Mouse (Mus musculus): Measurements from ENCODE around the gene Lrp5. TPM values are rescaled to one million over a fixed set of nuclear protein-coding genes. Genes with fewer than 3 reads are reported as not detected.

The Lrp5 gene
- total RNA-seq, 2 experiments from 2014 or later: 10.2 to 11.4 TPM

DNA sequence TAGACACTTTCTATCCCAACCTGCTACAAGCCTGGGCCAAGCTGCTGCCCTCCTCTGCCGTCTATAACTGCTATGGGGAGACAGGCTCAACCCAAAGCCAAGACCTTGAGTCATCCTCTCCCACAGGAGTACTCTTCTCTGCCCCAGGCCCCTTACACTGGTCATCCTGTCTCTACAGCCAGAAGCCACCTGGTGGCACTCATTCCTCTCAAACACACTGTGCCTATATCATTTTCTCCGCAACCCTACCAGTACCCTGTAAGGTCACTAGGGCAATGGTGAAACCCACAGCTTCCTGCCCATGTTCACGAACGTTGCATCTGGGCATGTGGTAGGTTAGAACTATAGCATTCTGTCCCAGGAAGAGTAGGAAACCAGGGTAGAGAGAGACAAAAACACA, 31.4 kb downstream of the Lrp5 start:
- DNase-seq: no peak

DNA sequence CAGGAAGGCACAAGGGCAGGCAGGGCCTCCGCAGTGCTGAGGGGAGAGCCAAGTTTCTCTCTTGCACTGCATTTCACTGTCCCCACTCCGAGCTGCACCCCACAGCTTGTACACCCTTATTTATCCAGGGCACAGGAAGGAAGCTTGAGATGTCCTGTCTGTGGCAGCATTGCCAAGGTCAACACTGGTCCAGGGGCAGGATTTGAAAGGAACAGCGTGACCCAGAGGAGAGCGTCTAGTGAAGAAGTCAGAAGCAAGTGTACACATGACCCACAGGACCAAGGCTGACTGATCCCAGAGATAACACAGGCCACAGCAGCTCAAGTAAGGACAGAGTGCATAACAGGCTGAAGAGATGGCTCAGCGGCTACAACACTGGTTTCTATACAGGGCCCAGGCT, 32.3 kb downstream of the Lrp5 start:
- no peak for DNase-seq

GRCm38 (mm10) chr19:3653508-3653907, 32.9 kb downstream of the Lrp5 start:
- no peak for DNase-seq

DNA sequence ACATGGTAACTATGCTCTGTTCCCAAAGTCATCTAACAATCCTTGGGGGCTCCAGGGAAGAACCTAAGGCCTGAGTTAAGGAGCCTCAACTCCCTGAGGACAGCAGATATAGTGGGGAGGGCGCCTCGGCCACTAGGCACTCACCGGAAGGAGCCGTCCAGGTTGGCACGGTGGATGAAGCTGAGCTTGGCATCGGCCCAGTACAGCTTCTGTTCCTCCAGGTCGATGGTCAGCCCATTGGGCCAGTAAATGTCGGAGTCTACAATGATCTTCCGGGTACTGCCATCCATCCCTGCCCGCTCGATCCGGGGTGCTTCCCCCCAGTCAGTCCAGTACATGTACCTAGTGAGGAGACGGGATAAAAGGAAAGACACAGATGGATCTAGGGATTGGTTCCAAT, 34.4 kb downstream of the Lrp5 start:
- DNase-seq: no peak

GRCm38 (mm10) chr19:3651220-3651619, 35.1 kb downstream of the Lrp5 start:
- DNase-seq: no peak

DNA sequence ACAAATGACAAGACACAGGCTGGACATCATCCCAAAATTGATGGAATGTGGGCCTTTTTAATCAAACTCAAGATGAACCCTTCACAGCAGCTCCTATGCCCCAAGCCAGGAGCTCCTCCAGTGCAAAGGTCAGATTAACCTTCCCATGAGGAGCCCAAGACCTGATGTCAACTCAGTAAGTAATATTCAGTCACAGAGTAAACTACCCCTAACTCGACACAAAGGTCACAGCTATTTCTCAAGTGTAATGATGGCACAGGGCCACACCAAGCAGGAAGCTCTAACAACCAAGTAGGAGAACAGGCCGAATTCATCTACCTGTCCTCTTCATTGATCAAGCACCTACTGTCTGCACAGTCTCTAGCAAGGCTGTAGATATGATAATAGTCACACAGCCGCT, 35.9 kb downstream of the Lrp5 start:
- DNase-seq: no peak

GRCm38 (mm10) chr19:3648830-3649450, 37.4 kb downstream of the Lrp5 start:
- DNase-seq: no peak

DNA sequence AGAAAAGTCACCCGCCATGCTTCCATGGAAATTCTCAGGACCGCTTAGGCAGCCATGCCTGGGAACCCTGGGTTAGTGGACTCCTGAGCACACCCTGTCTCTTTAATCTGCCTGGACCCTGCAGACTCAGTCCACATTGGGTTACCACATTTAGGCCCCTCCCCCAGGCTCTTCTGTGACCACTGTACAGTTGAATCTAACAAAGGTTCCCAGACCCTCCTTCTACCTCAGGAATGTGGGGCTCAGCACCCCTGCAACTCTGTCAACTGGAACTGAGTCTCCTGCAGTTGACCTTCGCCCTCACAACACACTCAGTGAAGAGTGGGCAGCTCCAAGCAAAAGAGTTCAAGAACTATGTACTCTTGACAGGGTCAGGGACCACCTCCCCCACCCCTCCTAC, 38.4 kb downstream of the Lrp5 start:
- no peak for DNase-seq

DNA sequence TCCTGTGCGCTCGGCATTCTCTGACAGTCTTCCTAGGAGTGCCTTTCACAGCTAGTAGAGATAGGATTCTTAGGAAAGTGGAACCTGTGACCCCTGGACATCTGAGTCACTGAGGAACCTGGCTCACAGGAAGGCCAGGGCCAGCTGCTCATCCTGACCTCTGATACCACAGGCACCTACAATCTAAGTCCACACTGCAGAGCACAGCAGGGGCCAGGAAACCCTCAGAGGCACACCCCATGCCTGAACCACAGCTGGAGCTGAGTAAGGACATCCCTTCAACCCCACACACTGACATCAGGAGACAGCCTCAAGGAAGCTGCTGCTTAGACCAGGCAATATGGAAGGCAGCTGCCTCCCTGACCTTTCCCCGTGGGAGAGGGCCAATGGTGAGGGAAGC, 40.6 kb downstream of the Lrp5 start:
- no peak for DNase-seq

GRCm38 (mm10) chr19:3645318-3645717, 41.0 kb downstream of the Lrp5 start:
- no peak for DNase-seq

- DNase-seq: no peak
Observed at GRCm38 (mm10) chr19:3639561-3639960, 46.8 kb downstream of the Lrp5 start.

GRCm38 (mm10) chr19:3638698-3639097, 47.7 kb downstream of the Lrp5 start:
- DNase-seq: no peak

GRCm38 (mm10) chr19:3632018-3632417, 54.3 kb downstream of the Lrp5 start:
- no peak for DNase-seq

GRCm38 (mm10) chr19:3631431-3631830, 54.9 kb downstream of the Lrp5 start:
- no peak for DNase-seq

DNA sequence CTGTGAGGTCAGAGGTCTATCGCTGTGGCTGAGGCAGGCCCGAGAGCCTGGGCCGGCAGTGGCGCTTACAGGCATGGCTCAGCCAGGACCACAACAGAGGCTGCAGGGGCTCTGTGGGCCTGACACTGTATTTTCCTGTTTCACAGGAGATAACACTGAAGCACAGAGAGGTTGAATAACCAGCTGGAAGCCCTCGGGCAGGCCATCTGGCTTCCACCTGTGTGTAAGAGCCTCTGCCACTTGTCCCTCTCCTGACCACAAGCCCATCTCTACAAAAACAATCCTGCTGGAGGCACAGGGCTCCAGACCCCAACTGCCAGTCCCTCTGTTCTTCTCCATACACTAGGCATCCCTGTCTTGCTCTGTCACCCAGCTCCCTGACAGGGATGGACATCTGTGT, 55.9 kb downstream of the Lrp5 start:
- no peak for DNase-seq

- no peak for DNase-seq
Observed at GRCm38 (mm10) chr19:3630027-3630426, 56.3 kb downstream of the Lrp5 start.

- no peak for DNase-seq
Observed at GRCm38 (mm10) chr19:3628223-3628622, 58.1 kb downstream of the Lrp5 start.

- no peak for DNase-seq
Observed at GRCm38 (mm10) chr19:3625111-3625510, 61.3 kb downstream of the Lrp5 start.

GRCm38 (mm10) chr19:3623824-3624223, 62.5 kb downstream of the Lrp5 start:
- peak; percentile 26 to 29 for DNase-seq

DNA sequence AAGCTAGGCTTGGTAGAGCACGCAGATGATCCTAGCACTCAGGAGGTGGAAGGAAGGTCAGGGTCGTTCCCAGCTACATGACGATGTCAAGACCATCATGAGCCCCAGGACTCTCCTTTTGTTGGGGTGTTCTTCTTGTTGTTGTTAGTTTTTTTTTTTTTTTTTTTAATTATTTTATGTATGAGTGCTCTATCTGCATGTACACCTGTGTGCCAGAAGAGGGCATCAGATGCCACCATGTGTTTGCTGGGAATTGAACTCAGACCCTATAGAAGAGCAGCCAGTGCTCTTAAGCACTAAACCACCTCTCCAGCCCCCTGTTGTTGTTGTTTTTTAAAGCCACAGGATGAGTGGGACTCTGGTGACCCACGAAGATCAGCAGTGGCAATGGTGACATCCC, 63.1 kb downstream of the Lrp5 start:
- DNase-seq: no peak

- no peak for DNase-seq
Observed at GRCm38 (mm10) chr19:3620871-3621270, 65.5 kb downstream of the Lrp5 start.

DNA sequence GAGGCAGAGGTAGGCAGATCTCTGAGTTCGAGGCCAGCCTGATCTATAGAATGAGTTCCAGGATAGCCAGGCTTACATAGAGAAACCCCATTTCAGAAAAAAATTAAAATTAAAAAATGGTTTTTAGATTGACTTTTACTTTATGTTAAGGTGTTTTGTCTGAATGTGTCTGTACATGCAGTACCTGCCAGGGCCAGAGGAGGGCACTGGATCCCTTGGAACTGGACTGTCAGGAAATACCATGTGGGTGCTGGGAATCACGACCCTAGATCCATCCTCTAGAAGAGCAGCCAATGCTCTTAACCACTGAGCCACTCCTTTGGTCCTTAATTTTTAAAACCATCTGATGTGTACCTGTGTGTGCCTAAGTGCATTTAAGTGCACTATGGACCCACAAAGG, 67.0 kb downstream of the Lrp5 start:
- no peak for DNase-seq

DNA sequence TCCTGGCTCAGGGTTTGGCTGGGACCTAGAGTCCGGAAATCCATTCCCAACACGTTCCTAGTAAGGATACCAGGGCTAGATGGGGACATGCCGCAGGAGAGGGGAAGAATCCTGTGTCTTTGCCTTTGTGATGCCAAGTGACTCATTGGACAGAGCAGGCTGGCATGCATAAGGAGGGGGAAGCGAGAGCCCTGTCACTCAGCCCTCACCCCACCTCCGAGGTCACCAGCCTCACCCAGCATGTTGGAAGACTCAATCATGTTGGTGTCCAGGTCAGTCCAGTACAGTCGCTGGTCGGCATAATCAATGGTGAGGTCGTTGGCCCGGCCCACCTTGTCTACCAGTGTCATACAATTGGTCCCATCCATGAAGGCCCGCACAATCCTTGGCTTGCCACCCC, 72.4 kb downstream of the Lrp5 start:
- no peak for DNase-seq

DNA sequence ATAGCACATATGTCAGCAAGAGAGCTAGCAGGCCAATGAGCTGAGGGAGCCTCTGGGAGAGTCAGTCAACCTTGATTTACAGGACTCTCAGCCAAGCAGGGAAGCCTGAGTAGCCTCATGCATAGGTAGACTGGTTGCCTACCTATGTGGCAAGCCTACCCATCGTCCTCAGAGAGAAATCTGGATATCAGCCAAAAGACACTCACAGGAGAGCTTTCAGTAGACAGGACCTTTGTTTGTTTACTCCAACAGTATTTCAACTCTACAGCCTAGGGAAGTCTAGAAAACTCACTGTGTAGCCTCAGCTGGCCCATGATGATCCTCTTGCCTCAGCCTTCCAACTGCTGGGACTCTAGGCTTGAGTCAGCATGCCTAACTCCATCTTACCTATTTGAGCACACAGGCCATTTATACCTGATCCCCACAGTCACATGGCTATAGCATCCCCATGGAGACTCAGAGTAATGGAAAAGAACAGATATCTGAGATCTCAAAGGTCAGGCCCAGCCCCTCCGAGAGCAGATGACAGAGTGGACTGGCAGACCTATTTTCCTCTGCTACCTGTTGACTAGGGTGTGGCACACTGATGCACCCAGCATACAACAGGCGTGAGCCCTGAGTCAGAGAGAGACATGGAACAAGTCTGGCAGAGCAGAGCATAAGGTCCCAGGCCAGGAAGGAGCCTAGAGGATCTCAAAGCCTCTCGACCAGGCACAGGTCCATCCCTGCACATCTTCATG, 73.7 kb downstream of the Lrp5 start:
- DNase-seq: no peak

DNA sequence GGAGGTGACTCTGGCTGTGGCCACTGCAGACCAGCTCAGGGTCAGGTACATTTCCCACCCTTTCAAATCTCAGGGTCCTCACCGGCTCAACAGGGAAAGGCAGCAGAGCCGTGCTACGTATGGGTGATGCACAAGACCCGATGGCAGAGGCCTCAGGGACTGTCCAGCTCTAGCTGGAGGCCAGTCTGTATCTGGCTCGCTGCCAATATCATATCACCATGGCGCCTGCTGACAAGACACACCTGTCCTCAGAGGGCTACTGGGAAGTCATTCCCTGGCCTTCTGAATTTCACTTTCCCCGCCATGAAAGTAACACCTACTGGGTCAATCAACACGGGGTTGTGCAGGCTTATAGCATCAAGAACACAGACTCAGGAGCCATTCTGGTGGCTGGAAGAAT, 74.6 kb downstream of the Lrp5 start:
- no peak for DNase-seq
